Mouse (Mus musculus) intestine, embryonic 14.5 days (tissue): ENCODE results near the gene Tceal1. TPM values are rescaled to one million over a fixed set of nuclear protein-coding genes. Genes with fewer than 3 reads are reported as not detected.
"Not testable (repeated sequence)": the region's sequence is repeated elsewhere in the genome, so short reads cannot be mapped to it uniquely, and the experiment has no call there.

Experiments used
- ATAC-seq: fragments of 200-750 bp; cut with Nextera tagmentation; replicated peaks from 2 replicates; pipeline ENCODE4 v1.8.0; 2017; ENCODE audit warnings: low read depth, moderate number of reproducible peaks, moderate TSS enrichment, moderate library complexity; ENCODE audit not compliant: low FRiP score, low TSS enrichment
- DNase-seq: peaks from one replicate; pipeline ENCODE4 v3.0.0-alpha.2; 2018; ENCODE audit warnings: low spot score
- H3K27ac ChIP-seq: fragments of 300-500 bp; sonication (generic); 2 replicates; pipeline ENCODE4 v1.5.1; 2014; ENCODE audit warnings: low read depth, mild to moderate bottlenecking, control low read depth
- H3K27me3 ChIP-seq: fragments of 300-500 bp; sonication (generic); replicated peaks from 2 replicates; pipeline ENCODE4 v1.6.1; 2014; ENCODE audit warnings: low read length, control low read depth; ENCODE audit not compliant: control insufficient read depth, insufficient read depth
- H3K36me3 ChIP-seq: fragments of 300-500 bp; sonication (generic); 2 replicates; pipeline ENCODE4 v1.6.1; 2014; ENCODE audit warnings: low read length, control low read depth; ENCODE audit not compliant: control insufficient read depth, insufficient read depth
- H3K4me1 ChIP-seq: fragments of 300-500 bp; sonication (generic); replicated peaks from 2 replicates; pipeline ENCODE4 v1.6.1; 2014; ENCODE audit warnings: low read length, control low read depth, mixed read lengths; ENCODE audit not compliant: control insufficient read depth, insufficient read depth
- H3K4me2 ChIP-seq: fragments of 300-500 bp; sonication (generic); 2 replicates; pipeline ENCODE4 v1.6.1; 2014; ENCODE audit warnings: low read length
- H3K4me3 ChIP-seq: fragments of 300-500 bp; sonication (generic); 2 replicates; pipeline ENCODE4 v1.5.1; 2014; ENCODE audit warnings: low read depth, low read length, control low read depth, mixed read lengths
- H3K9ac ChIP-seq: fragments of 300-500 bp; sonication (generic); 2 replicates; pipeline ENCODE4 v1.6.1; 2014; ENCODE audit warnings: mild to moderate bottlenecking, low read length
- H3K9me3 ChIP-seq: fragments of 300-500 bp; sonication (generic); 2 replicates; pipeline ENCODE4 v1.6.1; 2016; ENCODE audit warnings: low read length, control low read depth; ENCODE audit not compliant: control insufficient read depth
- WGBS: fragments of 180-500 bp; shearing (Covaris S2); extraction: QIAGEN DNeasy Blood & Tissue Kit; methylation state at CpG from one replicate; pipeline ENCODE4 v1.1.7; 2014; 5-methylcytosine and 5-hydroxymethylcytosine counted together
- polyA plus RNA-seq: library from polyadenylated mRNA; unstranded; fragments of >200 nt; fragmentation: Nextera tagmentation; extraction: Ambion mirVana; gene quantifications from 2 replicates; pipeline ENCODE4 v1.2.1, GENCODE M21; 2014

Tceal1 gene
- 8.2 and 8.7 TPM in 2 replicates for polyA plus RNA-seq

DNA sequence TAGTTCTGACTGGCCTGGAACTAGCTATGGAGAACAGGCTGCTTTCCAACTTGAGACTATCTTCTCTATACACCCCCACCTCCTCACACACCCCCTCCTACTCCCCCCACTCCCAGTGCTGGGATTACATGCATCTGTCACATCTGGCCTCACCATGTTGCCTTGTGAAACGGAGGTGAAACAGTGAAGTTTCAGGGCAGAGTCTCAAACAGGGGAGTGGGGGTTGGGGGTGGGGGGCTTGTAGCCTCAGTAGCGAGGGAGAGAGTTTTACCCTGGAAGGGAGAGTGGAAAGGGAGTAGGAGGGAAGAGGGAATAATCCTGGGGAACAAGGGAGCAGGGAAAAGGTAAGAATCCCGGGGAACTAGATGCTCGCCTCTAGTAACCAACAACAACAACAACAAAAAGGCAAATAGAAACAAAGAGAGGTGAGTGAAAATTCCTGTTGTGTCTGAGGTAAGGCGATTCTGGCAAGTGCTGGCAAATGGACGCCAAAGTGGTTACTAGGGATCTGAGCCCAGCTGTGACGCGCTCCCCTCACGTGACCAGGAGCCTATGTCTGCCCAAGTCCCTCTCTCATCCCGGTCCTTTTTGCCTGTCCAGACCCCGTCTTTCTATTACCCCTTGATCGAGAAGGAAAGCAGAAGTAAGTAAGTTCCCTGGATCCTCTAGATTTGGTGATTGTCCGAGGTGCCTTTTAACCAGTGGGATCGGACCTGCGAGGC lies at the start of gene Tceal1:
Tceal1 (plus strand) TSS at position 537 of the 722 bp plus-strand sequence.
- 13% methylated on average over 15 of the region's 15 CpGs for WGBS
- Histone ChIP-seq H3K4me3 (peak within 1 kb of the TSS; percentile 49), H3K27me3 (0 out of 2 replicates have a peak, but pooled peaks cover 3% of the 10 kb centered on the region), H3K4me1 (no peaks in the 10 kb centered on the region), H3K9me3 (no peaks in the 10 kb centered on the region), H3K9ac (peak within 1 kb of the TSS; percentile 48), H3K36me3 (no peaks in the 10 kb centered on the region), H3K4me2 (peak within 1 kb of the TSS; percentile 55), H3K27ac (peak within 1 kb of the TSS; percentile 79)
- DNase-seq (peak; percentile 74), ATAC-seq (peak; percentile 95)

DNA sequence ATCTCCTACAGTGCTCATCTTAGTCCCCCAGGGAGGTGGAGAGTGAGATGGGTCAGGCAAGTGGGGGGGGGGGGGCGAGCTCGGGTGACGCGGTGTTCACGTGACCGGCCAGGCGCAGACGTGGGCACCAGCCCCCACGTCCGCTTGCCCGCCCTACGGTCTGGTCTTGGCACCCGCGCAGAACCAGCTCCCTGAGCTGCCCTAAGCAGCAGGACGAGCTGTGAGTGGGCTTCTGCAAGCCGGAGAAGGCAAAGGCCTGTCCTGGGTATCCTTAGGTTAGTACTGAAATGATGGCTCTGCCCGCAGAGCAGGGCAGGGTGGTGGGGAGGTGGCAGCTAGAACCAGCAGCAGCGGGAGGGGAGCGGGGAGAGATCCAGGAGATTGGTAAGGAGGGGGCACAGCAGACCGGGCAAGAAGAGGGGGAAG lies 41.5 kb upstream of the Tceal1 start:
- Histone ChIP-seq H3K36me3 (no peaks in the 10 kb centered on the region), H3K4me2 (peak overlapping the region; percentile 55), H3K4me1 (no peaks in the 10 kb centered on the region), H3K9ac (peak overlapping the region; percentile 39), H3K27me3 (0 out of 2 replicates have a peak, but pooled peaks cover 4% of the 10 kb centered on the region), H3K4me3 (peak overlapping the region; percentile 41), H3K27ac (no peak overlapping the region), H3K9me3 (no peaks in the 10 kb centered on the region)
- WGBS: 18% methylated on average over 13 of the region's 20 CpGs
- DNase-seq (peak; percentile 54), ATAC-seq (peak; percentile 32; the same call in 1 of the 2 replicates)

DNA sequence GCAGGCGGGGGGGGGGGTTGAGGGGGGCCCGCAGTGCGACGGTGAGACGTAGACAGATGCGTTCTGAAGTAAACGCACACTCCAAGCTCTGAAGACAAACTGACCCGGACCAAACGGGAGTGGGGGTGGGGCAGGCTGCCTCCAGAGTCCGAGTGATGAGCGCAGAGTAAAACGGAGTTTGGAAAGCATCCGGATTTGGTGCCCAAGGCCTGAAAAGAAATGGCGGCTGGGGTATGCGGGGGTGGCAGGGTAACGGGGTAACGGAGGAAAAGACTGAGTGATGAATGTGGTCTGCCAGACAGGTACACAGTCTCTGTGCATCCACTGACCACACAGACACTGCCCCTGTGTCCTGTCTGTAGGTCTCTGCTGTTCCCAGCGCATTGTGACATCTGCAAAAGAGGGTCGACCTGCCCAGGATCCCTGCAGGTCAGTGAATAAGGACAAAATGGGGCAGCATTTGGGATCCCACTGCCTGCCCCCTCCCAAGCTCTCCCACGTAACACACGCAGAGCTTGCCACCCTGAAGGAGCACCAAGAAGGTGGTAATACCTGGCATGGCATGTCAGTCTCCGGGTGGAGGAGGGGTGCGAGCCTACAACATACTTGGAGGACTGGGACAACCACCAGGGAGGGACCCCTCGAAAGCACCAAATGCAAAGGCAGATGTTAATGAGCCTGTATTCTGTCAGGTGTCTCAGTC lies 40.9 kb upstream of the Tceal1 start:
- WGBS: 20% methylated on average over 21 of the region's 24 CpGs
- not testable (repeated sequence) for H3K9ac ChIP-seq, H3K4me1 ChIP-seq, H3K36me3 ChIP-seq, H3K27ac ChIP-seq, H3K9me3 ChIP-seq, H3K27me3 ChIP-seq
- Histone ChIP-seq H3K4me3 (peak overlapping the region; percentile 41), H3K4me2 (peak overlapping the region; percentile 55)
- peak; percentile 27; the same call in 1 of the 2 replicates for ATAC-seq
- DNase-seq: peak; percentile 56

DNA sequence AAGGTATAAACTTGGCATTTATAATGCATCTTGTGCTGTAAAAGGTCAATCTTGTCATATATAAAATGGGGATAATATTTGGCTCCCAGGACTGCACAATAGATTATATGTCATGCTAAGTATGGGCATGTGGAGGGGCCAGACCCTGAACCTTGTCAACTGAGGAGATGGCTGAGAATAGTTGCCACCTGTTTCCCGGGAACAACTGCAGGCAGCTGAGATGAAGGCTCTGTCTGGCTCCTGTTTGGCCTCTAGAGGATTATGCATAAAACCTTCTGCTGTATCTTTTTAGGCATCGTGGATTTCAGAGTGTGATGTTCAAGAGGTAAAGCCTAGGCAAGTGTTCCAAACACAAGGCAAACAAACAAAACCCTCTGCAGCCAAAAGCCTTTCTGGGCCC lies 39.0 kb upstream of the Tceal1 start:
- Histone ChIP-seq H3K4me3 (no peak overlapping the region), H3K27me3 (0 out of 2 replicates have a peak, but pooled peaks cover 4% of the 10 kb centered on the region), H3K9me3 (no peaks in the 10 kb centered on the region), H3K9ac (no peak overlapping the region), H3K27ac (no peak overlapping the region), H3K4me2 (no peak overlapping the region), H3K36me3 (no peaks in the 10 kb centered on the region), H3K4me1 (no peaks in the 10 kb centered on the region)
- ATAC-seq: no peak
- 62% methylated on average over 2 of the region's 2 CpGs for WGBS
- no peak for DNase-seq

DNA sequence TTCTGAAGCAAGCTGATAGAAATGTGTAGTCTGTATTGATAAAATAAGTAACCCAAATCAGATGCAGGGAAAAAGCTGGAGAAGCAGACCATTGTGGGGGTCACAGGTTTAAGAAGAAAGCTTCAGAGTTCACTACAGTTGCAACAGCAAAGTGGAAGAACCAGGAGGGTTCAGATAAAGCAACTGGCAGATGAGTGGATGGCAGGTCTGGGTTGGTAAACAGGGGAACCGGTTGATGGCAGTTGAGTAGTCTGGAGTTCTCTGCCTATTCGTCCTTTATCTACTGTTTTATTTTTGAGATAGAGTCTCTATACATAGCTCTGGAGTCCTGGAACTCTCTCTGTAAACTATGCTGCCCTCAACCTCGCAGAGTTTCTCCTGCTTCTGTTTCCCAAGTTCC lies 26.8 kb upstream of the Tceal1 start:
- Histone ChIP-seq H3K27me3 (no peaks in the 10 kb centered on the region), H3K9ac (no peak overlapping the region), H3K9me3 (no peaks in the 10 kb centered on the region), H3K36me3 (no peaks in the 10 kb centered on the region), H3K4me3 (no peak overlapping the region), H3K4me1 (no peaks in the 10 kb centered on the region), H3K27ac (no peak overlapping the region), H3K4me2 (no peak overlapping the region)
- ATAC-seq (no peak), DNase-seq (no peak)
- 57% methylated on average over 3 of the region's 3 CpGs for WGBS

GRCm38 (mm10) chrX:136691606-136692293 lies 16.0 kb upstream of the Tceal1 start:
- not testable (repeated sequence) for H3K4me1 ChIP-seq, H3K9me3 ChIP-seq, H3K27ac ChIP-seq, H3K27me3 ChIP-seq, H3K36me3 ChIP-seq, DNase-seq, H3K4me3 ChIP-seq, H3K4me2 ChIP-seq, ATAC-seq, H3K9ac ChIP-seq
- WGBS: 70% methylated on average over 3 of the region's 3 CpGs

GRCm38 (mm10) chrX:136692294-136692675 lies 15.5 kb upstream of the Tceal1 start:
- Histone ChIP-seq H3K4me2 (no peak overlapping the region), H3K4me1 (no peaks in the 10 kb centered on the region), H3K36me3 (no peaks in the 10 kb centered on the region), H3K27ac (no peak overlapping the region), H3K9ac (no peak overlapping the region), H3K4me3 (no peak overlapping the region), H3K9me3 (no peaks in the 10 kb centered on the region), H3K27me3 (no peaks in the 10 kb centered on the region)
- DNase-seq (no peak), ATAC-seq (no peak)
- WGBS: 86% methylated on average over 4 of the region's 4 CpGs

DNA sequence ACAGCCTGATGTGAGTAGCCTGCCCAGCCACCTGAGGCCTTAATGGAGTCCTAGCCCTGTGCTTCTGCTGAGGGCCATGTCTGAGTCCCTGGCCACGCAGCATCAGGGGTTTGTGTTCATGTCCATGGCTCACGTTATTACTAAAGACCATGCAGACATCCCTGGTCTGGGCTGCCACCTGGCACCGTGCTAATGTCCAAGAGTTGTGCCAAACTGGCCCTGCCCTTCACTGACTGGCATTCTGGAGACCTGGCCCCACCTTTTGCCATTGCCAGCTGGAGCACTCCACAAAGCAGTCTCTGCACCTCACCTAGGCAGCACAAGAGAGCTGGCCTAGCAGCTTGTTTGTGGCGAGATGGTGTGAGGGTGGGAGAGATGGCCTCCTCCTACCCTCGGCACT lies 14.6 kb upstream of the Tceal1 start:
- Histone ChIP-seq H3K9ac (no peak overlapping the region), H3K36me3 (no peaks in the 10 kb centered on the region), H3K4me3 (no peak overlapping the region), H3K27me3 (no peaks in the 10 kb centered on the region), H3K9me3 (no peaks in the 10 kb centered on the region), H3K27ac (no peak overlapping the region), H3K4me2 (no peak overlapping the region), H3K4me1 (no peaks in the 10 kb centered on the region)
- DNase-seq (no peak), ATAC-seq (no peak)
- WGBS: 93% methylated on average over 4 of the region's 5 CpGs
